Mouse (Mus musculus) cerebellum, postnatal 10 days (tissue): Measurements from ENCODE around the gene Adam23.

ENCODE experiments used
- DNase-seq, 2 experiments: peaks; one replicate each; pipeline ENCODE4 v3.0.0; 2021; ENCODE audit warnings: mixed read lengths in 2 of 2

Adam23 gene

DNA sequence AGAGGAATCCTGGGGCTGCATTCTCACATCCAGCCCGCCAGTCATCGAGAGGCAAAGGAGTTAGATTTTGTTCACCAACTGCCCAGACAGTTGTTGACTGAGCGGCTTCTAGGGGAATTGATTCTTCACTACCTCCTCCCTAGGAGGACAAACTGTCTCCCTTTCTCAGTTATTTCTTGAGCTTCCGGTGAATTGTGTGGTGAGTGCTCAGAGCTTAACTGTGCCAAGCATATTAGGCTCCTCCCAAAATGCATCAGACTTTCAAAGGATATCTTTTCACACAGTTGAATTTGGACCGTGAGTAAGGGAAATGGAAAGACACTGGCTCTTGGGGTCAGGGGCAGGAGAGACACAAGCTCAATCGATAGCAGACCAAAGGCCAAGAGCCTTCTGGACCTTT is 39.0 kb downstream of the Adam23 start:
- DNase-seq, result no peak

DNA sequence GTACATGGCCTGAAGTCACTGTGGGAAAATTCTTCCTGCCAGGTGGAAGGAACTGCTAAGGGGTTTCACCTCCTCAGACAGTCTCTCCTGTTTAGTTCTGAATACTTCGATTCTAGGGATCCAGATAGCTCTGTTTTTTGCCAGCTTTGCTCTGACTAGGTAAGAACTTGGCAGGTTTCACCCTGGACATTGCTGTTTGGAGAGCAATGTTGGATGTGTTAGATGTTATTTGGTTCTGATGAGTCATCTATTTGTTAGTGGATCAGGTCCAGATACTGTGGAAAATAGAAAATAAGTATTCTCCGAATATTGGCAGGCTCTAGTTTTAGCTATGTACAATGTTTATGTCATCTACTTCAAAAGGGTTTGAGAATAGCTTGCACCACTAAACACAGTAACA is 41.0 kb downstream of the Adam23 start:
- no peak for DNase-seq

DNA sequence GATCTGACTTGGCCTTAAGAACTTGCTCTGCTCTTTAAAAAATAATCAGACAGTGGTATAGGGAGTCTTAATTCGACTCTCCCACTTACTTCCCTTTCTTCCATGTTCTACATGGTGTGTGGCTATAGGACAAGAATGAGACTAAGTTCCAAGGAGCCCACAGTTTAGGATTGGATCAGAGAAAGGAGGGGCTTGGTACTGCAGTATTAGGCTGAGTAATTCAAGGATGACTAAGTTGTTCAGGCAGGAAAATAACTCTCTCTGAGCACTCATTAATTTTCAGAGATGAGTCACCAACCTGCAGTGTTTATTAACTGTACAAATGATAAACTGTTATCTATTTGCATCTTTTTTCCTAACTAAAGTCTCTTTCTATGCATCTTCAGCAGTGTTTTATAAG is 45.3 kb downstream of the Adam23 start:
- no peak for DNase-seq

DNA sequence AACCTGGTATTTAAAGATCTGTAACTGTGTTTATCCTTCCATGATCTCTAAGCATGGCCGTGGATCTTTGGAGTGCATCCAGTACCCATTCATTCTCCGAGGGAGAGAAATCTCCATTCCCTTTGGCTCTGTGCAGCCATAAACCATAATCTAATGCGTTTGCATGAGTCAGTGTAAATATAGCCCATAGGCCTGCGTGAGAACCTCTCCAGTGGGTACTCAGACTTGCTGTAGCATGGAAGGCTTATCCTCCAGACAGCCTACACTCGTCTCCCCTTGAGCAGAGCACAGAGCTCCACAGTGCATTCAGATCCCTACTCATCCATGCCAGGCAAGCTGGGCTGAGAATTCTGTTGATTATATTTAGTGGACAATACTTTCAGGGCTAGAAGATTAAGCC is 47.6 kb downstream of the Adam23 start:
- DNase-seq, result no peak

DNA sequence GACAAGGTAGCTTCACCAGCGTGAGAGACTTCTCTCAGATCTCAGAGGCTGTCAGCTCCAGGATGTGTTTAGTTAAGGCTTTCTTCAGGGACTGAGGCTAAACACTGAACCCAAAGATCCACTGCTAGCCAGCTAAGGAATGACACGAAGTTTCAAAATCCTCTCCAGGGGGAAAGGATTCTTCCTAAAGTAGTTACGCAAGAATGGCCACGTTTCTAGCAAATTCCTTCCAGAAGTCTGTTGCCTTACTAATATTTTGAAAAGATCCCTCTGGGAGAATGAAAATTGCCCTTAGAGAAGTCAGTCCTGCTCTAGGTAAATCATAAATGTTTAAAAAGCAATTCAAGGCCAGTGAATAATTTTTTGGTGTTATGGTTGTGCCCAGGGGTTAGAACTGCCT is 61.7 kb downstream of the Adam23 start:
- no peak for DNase-seq

DNA sequence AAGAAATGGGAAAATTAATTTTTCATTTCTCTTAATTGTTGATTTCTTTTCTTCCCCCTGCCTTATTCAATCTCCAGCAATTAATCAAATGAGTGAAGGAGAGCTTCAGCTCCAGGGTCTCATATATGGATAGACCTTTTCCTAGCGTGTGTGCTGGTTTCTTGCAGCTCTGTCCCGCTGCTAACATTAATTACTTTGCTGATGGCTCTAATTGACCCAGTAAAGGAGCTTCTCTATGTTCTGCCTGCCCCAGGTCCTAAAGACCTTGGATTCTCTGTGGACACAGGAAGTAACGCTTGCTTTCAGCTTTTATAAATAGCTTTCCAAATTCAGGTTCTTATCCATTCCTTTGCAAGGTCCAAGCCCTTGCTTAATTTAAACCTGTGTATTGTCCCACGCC is 63.1 kb downstream of the Adam23 start:
- no peak for DNase-seq

DNA sequence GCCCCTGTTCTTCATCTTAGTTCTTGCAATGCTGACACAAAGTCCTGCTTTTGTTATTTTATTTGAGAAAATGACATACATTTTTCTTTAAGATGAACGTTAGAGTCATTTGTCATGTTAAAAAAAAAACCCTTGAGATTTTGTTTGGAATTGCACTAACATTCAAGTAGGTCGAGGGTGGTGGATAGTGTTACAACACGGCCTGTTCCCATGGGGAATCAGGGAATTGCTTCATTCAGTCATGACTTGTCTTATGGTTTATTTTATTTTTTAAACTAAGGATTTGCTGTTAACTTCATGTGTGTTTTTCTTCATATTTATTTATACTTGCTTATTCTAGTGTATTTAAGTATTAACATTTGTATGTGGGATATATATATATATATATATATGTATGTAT is 65.7 kb downstream of the Adam23 start:
- no peak for DNase-seq

DNA sequence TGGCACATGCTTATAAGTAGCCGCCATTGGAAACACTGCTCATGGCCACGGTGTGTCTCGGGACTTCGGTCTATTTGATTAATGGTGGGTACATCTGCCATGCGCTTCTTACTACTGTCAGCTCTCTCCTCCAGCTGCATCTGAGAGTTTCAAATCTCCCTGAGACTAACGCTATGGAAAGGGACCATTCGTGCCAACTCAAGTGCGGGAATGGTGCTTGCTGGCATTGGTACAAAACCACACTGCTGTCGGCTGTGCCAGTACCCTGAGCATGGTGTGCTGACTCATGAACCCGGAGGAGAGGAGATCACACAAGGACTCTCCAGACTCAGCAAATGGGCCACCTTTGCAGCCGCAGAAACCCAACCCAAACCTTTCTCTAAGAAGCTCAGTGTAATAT is 72.1 kb downstream of the Adam23 start:
- DNase-seq, result peak; percentile 20 to 28

DNA sequence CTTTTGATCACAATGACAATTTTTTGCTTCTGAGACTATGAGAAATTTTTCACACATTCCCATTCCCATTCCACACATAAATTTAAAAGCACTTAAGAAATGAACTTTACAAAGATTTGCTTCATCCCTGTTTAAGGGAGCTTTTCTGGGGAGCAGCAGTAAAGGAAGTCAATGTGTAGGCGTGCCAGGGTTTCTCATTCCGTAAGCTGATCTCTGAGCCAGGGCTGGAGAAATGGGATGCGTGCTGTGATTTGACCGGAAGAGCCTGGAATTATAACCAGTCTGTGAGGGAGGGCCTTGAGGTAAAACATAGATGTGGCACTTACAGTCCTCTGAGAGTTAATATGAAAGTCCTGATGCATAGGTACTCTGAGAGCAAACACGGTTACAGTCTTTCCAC is 73.1 kb downstream of the Adam23 start:
- DNase-seq, result no peak

DNA sequence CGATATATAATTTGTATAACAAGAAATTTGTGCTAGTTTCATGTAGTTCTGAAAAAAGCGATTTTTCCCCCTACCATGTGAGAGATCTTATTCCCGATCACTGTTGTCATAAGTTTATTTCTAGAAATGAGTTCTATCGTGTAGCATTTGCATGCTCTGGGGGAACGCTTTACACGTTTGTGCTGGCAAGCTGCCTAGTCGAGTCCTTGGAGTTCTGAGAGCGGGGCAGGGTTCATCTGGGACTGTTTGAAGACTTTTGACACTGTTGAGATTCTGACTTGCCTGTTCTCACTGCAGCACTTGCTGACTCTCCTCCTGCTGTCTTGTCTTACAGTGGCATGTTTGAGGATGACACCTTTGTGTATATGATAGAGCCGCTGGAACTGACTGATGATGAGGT is 84.2 kb downstream of the Adam23 start:
- DNase-seq, result no peak

DNA sequence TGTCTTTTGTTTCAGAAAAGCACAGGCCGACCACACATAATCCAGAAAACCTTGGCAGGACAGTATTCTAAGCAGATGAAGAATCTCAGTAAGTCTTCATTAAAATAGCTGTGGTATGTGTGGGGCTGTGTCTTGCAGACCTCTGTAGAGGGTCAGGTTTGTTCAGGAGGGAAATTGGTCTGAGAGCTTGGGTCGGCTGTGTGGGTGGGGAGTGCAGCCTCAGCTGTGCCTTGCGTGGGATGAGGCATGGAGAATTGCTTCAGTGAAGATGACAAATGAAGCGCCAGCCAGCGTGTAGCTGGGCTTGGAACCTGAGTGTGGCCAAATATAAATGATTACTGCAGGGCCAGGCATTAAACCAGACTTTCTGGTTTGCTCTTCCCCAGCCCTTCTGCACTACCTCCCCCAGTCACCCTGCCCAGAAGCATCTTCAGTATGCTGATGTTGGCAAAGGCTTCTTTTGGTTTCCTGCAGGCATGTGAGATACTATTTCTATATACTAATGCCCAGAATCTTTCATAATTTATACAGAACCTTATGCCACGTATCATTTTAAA is 88.7 kb downstream of the Adam23 start:
- peak in 1 of 2 experiments; percentile 8 for DNase-seq

DNA sequence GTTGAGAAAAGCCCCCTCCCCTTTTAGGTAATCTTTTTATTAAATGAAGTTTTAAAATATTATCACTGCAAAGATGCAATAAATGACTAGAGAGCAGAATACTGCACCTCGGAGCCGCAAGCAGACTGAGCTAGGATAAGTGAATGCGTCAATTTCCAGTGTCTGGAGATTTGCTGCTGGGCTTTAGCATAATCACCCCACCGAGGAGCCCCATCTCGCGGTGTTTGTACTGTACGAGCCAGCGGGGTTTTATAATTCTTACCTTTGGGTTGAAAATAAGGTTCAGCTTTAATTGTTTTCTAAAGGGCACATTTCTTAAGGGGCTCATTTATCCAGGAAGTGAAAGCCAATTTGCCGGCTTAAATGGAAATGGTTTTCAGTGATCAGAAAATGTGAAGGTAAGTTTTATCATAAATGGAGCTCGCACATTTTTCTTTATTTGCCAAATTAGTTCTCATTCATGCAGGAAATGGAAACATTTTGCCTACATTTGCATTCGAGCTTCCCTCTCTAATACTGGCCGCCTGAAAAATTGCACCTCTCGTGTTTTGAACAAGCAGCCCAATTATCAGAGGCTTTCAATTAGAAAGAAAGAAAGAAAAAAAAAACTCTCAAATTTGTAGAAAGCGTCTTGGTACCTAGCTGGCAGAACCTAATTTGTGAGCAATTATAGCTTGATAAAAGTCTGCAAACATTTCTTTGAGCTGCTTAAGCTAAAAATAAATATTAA is 94.4 kb downstream of the Adam23 start:
- no peak for DNase-seq

DNA sequence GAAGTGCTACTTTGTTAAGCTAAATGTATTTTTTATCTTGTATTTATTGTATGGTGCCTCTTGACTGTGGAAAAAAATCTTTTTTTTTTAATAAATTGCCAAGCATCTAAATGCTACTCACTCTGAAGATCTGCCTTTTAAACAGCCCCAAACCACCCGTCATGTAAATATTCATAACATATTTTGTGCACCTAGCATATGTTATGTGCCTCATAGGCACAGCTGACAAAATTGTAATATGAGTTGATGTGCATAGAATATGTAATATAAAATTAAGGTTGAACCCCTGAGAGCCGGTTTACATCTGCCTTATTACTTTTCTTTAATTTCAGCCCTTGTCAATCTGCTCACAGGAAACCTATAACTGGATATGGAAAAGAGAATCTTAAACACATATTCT is 98.4 kb downstream of the Adam23 start:
- DNase-seq, result no peak

DNA sequence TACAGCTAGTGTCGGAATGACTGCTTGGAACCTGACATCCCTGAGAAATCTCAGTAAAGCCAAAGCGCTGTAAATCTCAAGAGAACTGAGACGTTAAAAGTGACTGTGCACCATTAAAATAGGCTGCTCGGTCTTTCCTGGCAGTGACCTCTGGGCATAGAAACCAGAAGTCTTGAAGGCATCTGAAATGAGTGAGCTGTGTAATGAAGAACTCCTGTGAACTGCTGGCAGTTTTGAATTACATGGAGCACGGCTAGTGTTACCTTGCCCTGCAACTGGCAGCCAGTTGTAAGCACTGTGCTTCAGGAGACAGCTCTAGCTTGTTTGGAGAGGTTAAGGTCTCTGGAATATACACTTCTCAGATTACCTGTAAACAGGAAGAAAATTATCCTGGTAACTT is 107.3 kb downstream of the Adam23 start:
- no peak for DNase-seq

DNA sequence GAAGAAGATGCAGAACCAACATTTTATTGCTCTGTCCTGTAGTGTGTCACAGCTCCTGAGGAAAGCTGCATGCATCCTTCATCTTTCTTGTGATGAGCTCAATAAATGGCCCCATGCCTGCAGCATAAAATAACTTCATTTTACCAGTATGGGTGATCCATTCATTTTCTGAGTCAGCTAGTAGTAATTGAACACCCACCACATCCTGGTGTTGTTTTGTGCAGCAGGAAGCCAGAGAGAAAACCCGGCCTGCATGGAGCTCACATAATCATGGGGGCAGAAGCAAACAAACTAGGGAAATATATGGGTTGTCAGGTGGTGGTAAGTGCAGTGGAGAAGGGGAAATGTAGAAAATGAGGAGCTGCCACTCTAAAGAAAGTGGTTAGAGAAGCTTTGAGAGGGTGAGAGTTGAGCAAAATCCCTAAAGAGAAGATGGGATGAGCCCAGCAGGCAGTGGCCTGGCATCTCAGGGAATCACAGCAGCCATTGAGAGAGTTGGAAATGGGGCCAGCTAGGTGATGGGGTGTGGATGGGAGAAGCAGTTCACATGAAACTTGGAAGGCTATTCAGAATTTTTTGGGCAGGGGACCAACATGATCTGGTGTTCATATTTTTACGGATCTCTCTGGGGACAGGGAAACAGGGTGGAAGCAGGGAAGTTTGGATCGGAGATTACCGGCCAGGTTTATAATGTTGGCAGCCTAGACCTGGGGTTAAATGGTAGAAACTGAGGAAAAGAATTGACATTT is 116.3 kb downstream of the Adam23 start:
- DNase-seq, result peak; percentile 14 to 20

DNA sequence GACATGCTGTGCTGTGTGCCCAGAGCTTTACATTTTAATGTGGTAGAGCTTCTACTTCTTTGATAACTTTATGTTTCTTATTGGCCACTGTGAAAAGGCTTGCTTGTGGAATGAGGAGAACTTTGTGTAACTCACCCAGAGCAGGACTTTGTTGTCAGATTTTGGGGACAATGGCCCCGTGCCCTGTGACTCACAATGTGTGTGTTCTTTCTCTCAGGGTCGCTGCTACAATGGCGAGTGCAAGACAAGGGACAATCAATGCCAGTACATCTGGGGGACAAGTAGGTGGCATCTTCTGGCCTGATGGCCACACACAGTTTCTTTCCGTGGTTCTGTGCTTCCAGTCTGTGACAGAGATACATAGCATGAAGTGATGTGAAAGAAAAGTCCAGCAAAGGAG is 118.2 kb downstream of the Adam23 start:
- DNase-seq, result no peak

DNA sequence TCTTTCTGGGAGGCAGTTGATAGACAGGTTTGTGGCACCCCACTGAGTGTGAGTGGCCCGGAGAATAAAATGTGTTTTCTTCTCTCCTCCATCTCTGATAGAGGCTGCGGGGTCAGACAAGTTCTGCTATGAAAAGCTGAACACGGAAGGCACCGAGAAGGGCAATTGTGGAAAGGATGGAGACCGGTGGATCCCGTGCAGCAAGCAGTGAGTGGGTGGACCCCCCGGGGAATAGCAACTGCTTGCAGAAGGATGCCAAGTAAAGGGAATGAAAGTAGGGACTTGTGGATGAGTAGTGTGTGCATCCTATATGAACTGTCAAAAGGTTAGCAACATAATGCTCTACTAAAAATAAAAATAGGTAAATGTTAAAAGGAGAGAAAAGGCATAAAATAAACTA is 120.8 kb downstream of the Adam23 start:
- DNase-seq, result peak; percentile 63 to 73

DNA sequence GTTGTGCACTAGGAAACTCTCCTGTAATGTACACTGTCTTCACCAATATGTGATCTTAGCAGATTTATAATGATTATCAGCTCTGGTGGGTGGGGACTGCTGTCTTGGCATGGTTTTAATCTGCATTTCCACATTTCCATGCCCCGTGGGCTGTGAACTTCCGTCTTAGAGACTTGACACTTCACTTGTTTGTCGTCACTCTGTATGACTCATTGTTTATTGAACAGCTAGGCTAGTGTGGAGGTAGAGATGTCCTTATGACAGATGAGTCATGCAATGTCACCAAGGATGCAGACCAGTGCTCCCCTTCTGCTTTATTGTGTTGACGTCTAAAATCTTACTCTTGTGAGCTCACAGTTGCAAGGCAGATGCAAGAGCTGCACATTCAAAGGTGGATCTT is 121.3 kb downstream of the Adam23 start:
- no peak for DNase-seq

DNA sequence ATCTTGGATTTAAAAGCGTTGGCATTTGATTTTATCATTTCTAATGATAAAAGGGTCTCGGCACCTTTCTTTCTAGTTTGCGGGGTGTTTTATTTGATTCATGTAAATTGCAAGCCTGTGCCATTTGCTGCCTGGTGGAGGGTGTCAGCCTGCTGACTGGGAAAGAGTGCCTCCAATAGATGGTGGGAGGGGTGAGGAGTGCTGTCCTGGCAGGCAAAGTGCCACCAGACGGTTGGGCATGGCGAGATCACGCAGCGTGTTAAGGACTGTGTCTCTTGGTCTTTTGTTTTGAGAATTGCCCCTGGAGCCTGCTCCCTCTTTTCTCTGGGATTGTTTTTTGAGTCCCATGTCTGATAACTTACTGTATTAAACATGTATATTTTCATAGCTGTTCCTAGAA is 126.5 kb downstream of the Adam23 start:
- DNase-seq, result peak; percentile 91 to 94

DNA sequence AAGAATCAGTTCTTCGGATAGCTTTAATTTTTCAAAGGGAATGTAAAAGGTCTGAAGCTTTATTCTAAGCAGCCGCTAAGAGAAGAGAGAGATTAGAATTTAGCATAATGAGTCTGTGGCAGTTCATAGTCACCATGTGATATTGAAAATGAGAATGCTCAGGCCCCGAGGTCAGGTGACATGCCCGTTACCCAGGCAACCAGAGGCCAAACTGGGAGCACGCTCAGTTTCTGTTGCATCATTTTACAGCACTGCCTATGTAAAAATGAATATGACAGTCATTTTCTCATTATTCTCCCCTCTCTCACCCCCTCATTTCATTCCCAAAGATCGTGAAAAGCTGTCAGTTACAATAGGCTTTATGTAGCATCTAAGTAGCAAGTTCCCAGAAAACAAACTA is 127.7 kb downstream of the Adam23 start:
- peak; percentile 62 to 67 for DNase-seq

DNA sequence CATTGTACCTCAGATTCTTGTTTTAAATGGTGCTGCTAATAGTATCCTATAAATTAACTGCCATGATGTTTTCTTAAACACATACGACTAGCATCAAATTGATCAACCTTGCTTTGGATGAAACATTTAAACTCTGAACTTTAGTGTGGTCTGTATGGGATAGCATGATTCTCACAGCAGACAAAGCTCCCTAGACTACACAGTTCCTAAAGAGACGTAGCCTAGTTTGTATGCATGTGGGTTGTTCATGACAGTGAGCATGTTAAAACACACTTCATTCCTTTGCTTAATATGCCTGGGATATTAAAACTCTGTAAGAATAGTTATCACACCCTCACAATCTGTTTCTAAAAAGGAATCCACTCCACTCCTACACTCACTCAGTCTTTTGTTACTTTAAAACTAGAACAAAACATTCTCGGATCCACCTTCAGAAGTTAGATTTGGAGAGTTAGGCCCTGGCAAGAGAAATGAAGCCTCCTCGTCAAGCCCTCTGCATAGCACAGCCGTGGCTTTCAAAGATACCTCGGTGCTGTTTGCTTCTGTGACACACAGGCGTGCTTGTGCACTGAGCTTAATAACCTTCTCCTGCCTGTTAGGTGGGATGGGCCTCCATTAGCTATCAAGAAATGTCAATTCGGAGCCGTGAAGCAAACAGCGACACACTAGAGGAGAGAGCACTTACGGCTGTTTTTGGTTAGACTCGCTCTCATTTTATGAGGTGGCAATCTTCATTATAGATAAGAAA is 128.3 kb downstream of the Adam23 start:
- no peak for DNase-seq

DNA sequence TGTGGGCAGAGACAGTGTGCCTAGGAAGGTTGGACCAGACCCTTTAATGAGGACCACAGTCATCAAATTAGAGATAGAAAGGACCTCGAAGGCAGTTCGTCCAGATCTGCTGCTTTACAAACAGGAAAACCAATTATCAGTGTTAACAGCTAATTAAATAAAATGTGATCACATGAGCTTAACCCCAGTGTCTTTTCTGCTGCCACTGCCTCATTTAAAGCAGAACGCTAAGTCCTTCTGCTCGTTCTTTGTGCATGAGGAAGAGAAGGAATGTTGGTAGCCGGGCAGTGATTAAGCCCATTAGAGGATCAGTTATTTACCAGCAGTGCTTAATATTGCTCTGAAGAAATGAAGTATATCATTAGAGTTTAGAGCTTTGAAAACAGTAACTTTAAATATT is 131.1 kb downstream of the Adam23 start:
- no peak for DNase-seq

DNA sequence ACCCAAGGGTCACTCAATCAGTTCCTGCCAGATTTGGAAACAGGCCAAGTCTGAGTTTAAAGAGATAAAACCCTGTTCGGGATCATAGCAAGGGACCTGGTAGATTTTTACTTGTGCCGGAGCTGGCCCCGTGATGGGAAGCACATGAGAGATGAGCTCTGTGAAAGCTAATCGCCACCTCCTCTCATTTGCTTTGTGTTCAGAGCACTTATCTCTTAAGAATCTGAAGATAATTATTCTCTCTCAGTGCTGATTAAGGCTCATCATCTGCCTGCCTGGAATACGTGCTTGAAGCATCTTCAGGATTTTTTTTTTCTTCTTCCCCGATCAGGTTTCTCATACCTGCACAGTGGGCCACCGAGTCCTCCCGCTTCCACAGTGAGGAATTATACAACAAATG is 133.5 kb downstream of the Adam23 start:
- DNase-seq, result peak in 1 of 2 experiments; percentile 19

DNA sequence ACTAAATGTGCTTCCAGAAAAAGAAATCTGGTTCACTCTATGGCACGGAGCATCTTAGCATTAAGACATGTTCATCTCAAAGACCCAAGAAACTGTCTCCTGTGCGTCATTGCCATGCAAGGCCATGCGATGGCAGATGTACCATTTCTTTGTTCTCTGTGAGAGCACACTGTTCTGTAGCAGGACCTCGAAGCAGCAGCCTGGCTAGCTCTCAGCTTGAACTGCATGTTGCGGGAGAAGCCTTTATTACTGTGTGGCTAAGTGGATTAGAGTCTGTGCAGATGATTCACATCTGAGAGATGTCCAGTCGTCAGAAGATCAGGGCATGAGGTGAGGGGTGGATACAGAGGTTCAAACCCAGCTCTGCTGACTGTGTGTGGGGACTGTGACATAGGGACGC is 141.2 kb downstream of the Adam23 start:
- no peak for DNase-seq
